Mouse (Mus musculus) heart, adult 9 months (tissue): Measurements from ENCODE around the gene Phf19.

Experiments used
- DNase-seq, 2 experiments: peaks; one replicate each; pipeline ENCODE4 v3.0.0; 2022; ENCODE audit warnings: low spot score in 2 of 2

The Phf19 gene

GRCm38 (mm10) chr2:34896821-34897460 lies 16.9 kb downstream of the Phf19 start:
- no peak for DNase-seq

GRCm38 (mm10) chr2:34895503-34896113 lies 18.2 kb downstream of the Phf19 start:
- DNase-seq, result no peak

- no peak for DNase-seq
These were observed 19.9 kb downstream of the Phf19 start for GRCm38 (mm10) chr2:34893950-34894349.

GRCm38 (mm10) chr2:34884186-34884585 lies 29.6 kb downstream of the Phf19 start:
- no peak for DNase-seq

- no peak for DNase-seq
These were observed 30.6 kb downstream of the Phf19 start for GRCm38 (mm10) chr2:34883190-34883589.

- DNase-seq, result no peak
These were observed 31.1 kb downstream of the Phf19 start for GRCm38 (mm10) chr2:34882757-34883156.

- no peak for DNase-seq
These were observed 33.8 kb downstream of the Phf19 start for GRCm38 (mm10) chr2:34880054-34880453.

GRCm38 (mm10) chr2:34874816-34875345 lies 38.9 kb downstream of the Phf19 start, which contains the start of gene Psmd5:
TSS of gene Psmd5 (minus strand) at chr2:34874968.
- DNase-seq, result no peak

GRCm38 (mm10) chr2:34874271-34874670 lies 39.6 kb downstream of the Phf19 start, which contains the start of gene Cutal:
TSS of gene Cutal (plus strand) at chr2:34874396.
- DNase-seq, result no peak

GRCm38 (mm10) chr2:34870520-34871474 lies 43.0 kb downstream of the Phf19 start:
- peak; percentile 95 to 96 for DNase-seq

GRCm38 (mm10) chr2:34869680-34870079 lies 44.1 kb downstream of the Phf19 start:
- DNase-seq, result no peak

GRCm38 (mm10) chr2:34857728-34858127 lies 56.1 kb downstream of the Phf19 start:
- no peak for DNase-seq

- no peak for DNase-seq
These were observed 58.6 kb downstream of the Phf19 start for GRCm38 (mm10) chr2:34855265-34855664.

GRCm38 (mm10) chr2:34847702-34848101 lies 66.1 kb downstream of the Phf19 start:
- DNase-seq, result no peak
